Mouse (Mus musculus): ENCODE data around the gene Kcmf1. TPM values are rescaled to one million over a fixed set of nuclear protein-coding genes. Genes with fewer than 3 reads are reported as not detected.
"Not testable (repeated sequence)": the region's sequence is repeated elsewhere in the genome, so short reads cannot be mapped to it uniquely, and the experiment has no call there.

Gene Kcmf1
- polyA plus RNA-seq, 1 experiment from 2014 or later, result 25.6 TPM

DNA sequence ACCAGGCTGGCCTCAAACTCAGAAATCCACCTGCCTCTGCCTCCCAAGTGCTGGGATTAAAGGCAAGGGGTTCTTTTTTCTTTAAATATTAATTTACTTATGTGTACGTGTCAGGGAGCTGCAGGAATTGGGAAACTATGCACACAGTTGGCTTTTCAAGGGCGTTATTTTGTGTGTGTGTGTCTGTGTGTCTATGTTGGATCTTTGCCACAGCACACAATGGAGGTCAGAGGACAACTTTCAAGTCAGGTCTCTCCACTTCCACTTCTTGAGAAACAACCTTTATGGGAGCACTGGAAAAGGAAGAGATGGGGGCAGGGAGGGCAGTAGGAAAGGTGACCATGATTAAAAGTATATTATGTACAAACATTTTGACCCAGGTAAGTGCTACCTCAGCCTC, 33.5 kb downstream of the Kcmf1 start:
- Histone ChIP-seq H3K27me3 (ENCODE audit: low read depth, poor library complexity, severe bottlenecking) (no peaks in the 10 kb centered on the region), H3K9me3 (replicated peaks) (no peaks in the 10 kb centered on the region)
- WGBS, result 91% methylated on average over 2 of the region's 2 CpGs

DNA sequence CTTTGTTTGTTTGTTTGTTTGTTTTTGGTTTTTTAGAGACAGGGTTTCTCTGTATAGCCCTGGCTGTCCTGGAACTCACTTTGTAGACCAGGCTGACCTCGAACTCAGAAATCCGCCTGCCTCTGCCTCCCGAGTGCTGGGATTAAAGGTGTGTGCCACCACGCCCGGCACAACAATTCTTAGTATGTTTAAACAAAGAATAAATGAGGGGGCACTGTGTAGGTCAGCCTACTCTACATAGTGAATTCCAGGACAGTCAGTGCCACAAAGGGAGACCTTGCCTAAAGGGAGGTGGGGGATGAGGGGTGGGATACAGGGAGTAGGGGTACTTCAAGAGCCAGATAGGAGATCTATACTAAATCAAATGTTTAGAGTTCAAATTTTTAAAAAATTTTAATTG, 37.1 kb downstream of the Kcmf1 start:
- H3K36me3 ChIP-seq, result peaks cover 46% of the 10 kb centered on the region
- not testable (repeated sequence) for H3K9me3 ChIP-seq (replicated peaks); DNase-seq (ENCODE audit: low spot score); H3K4me1 ChIP-seq; H3K4me3 ChIP-seq; H3K27me3 ChIP-seq (ENCODE audit: low read depth, poor library complexity, severe bottlenecking); H3K27ac ChIP-seq (replicated peaks)
- 94% methylated on average over 5 of the region's 5 CpGs for WGBS

More for the DNA sequence above, 33.5 kb downstream of the Kcmf1 start:
- Histone ChIP-seq H3K4me1 (peaks cover 18% of the 10 kb centered on the region), H3K4me3 (no peak overlapping the region), H3K36me3 (peaks cover 25% of the 10 kb centered on the region), H3K27ac (replicated peaks) (no peak overlapping the region)
- DNase-seq (ENCODE audit: low spot score), result no peak

- Histone ChIP-seq H3K27ac (replicated peaks) (no peak overlapping the region), H3K27me3 (ENCODE audit: low read depth, poor library complexity, severe bottlenecking) (no peaks in the 10 kb centered on the region), H3K4me1 (no peaks in the 10 kb centered on the region), H3K36me3 (peaks cover 98% of the 10 kb centered on the region), H3K9me3 (replicated peaks) (no peaks in the 10 kb centered on the region; the same call in 1 of the 2 replicates), H3K4me3 (no peak overlapping the region)
- DNase-seq (ENCODE audit: low spot score), result no peak
- whole genome bisulfite sequencing, result 95% methylated on average over 5 of the region's 5 CpGs
Measured at GRCm38 (mm10) chr6:72854256-72854655, 45.5 kb downstream of the Kcmf1 start.

- WGBS, result 89% methylated on average over 4 of the region's 4 CpGs
- H3K36me3 ChIP-seq, result peaks cover 98% of the 10 kb centered on the region
- H3K27me3 ChIP-seq (ENCODE audit: low read depth, poor library complexity, severe bottlenecking), result no peaks in the 10 kb centered on the region
- no peaks in the 10 kb centered on the region for H3K4me1 ChIP-seq
- no peak overlapping the region for H3K4me3 ChIP-seq
- no peaks in the 10 kb centered on the region; the same call in 1 of the 2 replicates for H3K9me3 ChIP-seq (replicated peaks)
- no peak for DNase-seq (ENCODE audit: low spot score)
- no peak overlapping the region for H3K27ac ChIP-seq (replicated peaks)
Measured at GRCm38 (mm10) chr6:72852180-72852579, 47.6 kb downstream of the Kcmf1 start.

DNA sequence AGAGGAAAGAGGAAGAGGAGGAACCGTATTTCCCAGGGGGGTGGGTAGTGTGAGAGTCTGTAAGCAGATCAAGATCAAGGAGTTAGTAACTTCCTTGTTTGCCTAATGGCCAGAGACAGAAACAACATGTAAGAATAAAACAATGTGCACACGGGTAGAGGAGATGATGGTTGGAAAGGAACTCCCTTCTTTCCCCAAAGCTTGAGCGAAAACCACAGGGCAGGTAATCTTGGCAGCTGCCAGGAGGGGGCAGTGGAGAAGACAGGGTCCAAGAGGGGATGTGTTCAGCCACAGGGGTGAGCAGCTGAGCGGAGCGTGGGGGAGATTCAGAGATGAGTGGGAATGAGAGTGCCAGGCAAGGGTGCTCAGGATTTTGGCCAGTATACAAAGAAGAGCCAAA, 48.1 kb downstream of the Kcmf1 start:
- Histone ChIP-seq H3K9me3 (replicated peaks) (no peaks in the 10 kb centered on the region; the same call in 1 of the 2 replicates), H3K4me1 (no peaks in the 10 kb centered on the region), H3K27ac (replicated peaks) (no peak overlapping the region), H3K36me3 (peaks cover 98% of the 10 kb centered on the region), H3K4me3 (no peak overlapping the region), H3K27me3 (ENCODE audit: low read depth, poor library complexity, severe bottlenecking) (no peaks in the 10 kb centered on the region)
- DNase-seq (ENCODE audit: low spot score), result peak; percentile 34
- WGBS, result 80% methylated on average over 5 of the region's 5 CpGs

DNA sequence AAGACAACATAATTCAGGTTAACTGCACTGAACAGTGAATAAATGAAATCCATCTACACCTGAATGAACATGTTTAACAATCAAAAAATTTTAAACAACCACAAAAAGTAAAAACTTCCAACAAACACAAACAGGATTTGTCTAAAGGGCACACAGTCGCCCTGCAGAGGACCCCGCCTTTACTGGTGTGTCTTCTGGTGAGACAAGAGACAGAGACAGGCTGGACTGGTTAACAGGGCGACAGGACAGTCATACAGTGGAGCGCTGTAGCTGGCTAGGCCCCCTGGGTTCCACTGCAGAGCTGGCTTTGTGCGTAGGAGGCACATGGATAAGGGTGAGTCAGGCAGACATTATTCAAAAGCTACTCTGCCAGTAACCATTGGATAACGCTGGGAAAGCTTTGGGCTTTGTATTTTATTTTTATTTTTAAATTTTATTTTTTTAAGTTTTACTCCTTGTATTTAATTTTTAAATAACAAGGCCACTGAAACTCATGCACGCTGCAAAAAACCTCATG, 57.7 kb downstream of the Kcmf1 start:
- Histone ChIP-seq H3K27me3 (ENCODE audit: low read depth, poor library complexity, severe bottlenecking) (no peaks in the 10 kb centered on the region), H3K4me1 (no peaks in the 10 kb centered on the region), H3K36me3 (peaks cover 73% of the 10 kb centered on the region), H3K27ac (replicated peaks) (no peak overlapping the region), H3K9me3 (replicated peaks) (no peaks in the 10 kb centered on the region), H3K4me3 (no peak overlapping the region)
- WGBS, result 94% methylated on average over 7 of the region's 7 CpGs
- no peak for DNase-seq (ENCODE audit: low spot score)

GRCm38 (mm10) chr6:72840867-72841780, 58.7 kb downstream of the Kcmf1 start:
- 92% methylated on average over 13 of the region's 13 CpGs for WGBS
- no peak for DNase-seq (ENCODE audit: low spot score)
- H3K27ac ChIP-seq (replicated peaks), result no peak overlapping the region
- peaks cover 64% of the 10 kb centered on the region for H3K36me3 ChIP-seq
- H3K4me3 ChIP-seq, result no peak overlapping the region
- no peaks in the 10 kb centered on the region for H3K9me3 ChIP-seq (replicated peaks)
- H3K4me1 ChIP-seq, result no peaks in the 10 kb centered on the region
- H3K27me3 ChIP-seq (ENCODE audit: low read depth, poor library complexity, severe bottlenecking), result no peaks in the 10 kb centered on the region

DNA sequence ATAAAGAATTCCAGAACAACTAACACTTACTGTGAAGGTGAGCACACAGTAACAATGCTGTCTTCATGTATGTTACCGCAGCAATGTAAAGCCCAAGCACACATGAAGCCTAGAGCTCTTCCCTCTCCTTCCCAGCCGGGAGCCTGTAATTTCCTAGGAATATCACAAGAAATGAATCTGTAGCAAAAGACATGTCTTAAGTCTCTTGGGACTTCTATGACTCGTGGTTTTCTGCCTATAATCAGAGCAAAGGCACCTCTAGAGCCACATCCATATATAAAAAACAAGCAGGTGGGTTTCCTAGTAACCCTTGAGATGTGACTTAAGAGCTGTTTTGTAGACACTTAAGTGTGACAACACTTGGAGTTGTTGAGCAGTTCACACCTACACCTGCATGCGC, 62.0 kb downstream of the Kcmf1 start:
- no peak overlapping the region for H3K27ac ChIP-seq (replicated peaks)
- 92% methylated on average over 4 of the region's 4 CpGs for WGBS
- no peak for DNase-seq (ENCODE audit: low spot score)

DNA sequence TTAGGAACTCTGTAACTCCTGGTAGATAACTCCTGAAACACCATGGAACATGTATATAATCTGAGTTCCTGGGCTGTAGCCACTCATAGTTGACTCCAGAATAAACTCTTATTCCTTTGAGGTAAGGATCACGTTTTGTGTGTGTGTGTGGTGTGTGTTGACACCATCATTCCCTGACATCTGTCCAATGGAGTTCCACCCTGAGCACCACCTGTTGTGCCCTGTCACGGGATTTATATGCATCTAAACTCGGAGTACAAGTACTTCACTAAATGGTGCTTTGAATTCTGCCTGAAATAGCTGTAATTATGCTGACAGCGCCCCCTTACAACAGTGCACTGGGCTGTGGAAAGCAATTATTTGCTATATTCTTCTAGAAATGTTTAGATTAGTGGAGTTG, 65.3 kb downstream of the Kcmf1 start:
- Histone ChIP-seq H3K27me3 (ENCODE audit: low read depth, poor library complexity, severe bottlenecking) (no peaks in the 10 kb centered on the region), H3K36me3 (peaks cover 2% of the 10 kb centered on the region; the same call in 1 of the 2 replicates), H3K9me3 (replicated peaks) (no peaks in the 10 kb centered on the region), H3K4me3 (no peak overlapping the region), H3K27ac (replicated peaks) (no peak overlapping the region), H3K4me1 (0 out of 2 replicates have a peak, but pooled peaks cover 4% of the 10 kb centered on the region)
- DNase-seq (ENCODE audit: low spot score), result no peak
- WGBS, result 71% methylated on average over 4 of the region's 4 CpGs

More for the DNA sequence above, 62.0 kb downstream of the Kcmf1 start:
- Histone ChIP-seq H3K27me3 (ENCODE audit: low read depth, poor library complexity, severe bottlenecking) (no peaks in the 10 kb centered on the region), H3K4me3 (no peak overlapping the region), H3K36me3 (peaks cover 30% of the 10 kb centered on the region), H3K4me1 (0 out of 2 replicates have a peak, but pooled peaks cover 4% of the 10 kb centered on the region), H3K9me3 (replicated peaks) (no peaks in the 10 kb centered on the region)

DNA sequence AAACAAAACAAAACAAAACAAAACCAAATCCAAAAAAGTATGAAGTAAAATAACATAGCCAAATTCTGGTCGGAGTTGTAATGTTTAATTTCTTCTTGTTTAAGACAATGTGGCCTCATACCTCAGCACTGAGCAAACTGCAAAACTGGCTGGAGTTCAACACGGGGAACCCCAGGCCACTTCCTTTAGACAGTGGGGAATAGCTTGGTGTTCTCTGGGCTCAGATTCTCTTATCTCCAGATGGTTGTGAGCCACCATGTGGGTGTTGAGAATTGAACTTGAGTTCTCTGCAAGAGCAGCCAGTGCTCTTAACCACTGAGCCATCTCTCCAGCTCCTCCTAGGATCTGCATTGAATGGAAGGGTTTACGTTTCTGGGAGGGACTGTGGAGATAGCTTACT, 67.9 kb downstream of the Kcmf1 start:
- Histone ChIP-seq H3K27ac (replicated peaks) (no peak overlapping the region), H3K27me3 (ENCODE audit: low read depth, poor library complexity, severe bottlenecking) (peaks cover 1% of the 10 kb centered on the region), H3K9me3 (replicated peaks) (0 out of 2 replicates have a peak, but pooled peaks cover 5% of the 10 kb centered on the region), H3K4me1 (0 out of 2 replicates have a peak, but pooled peaks cover 8% of the 10 kb centered on the region), H3K4me3 (no peak overlapping the region), H3K36me3 (no peaks in the 10 kb centered on the region)
- DNase-seq (ENCODE audit: low spot score), result no peak
- 57% methylated on average over 3 of the region's 3 CpGs for WGBS

- peak; percentile 80 for DNase-seq (ENCODE audit: low spot score)
- H3K4me1 ChIP-seq, result 0 out of 2 replicates have a peak, but pooled peaks cover 8% of the 10 kb centered on the region
- peaks cover 7% of the 10 kb centered on the region for H3K27me3 ChIP-seq (ENCODE audit: low read depth, poor library complexity, severe bottlenecking)
- H3K36me3 ChIP-seq, result no peaks in the 10 kb centered on the region
- no peak overlapping the region for H3K27ac ChIP-seq (replicated peaks)
- 33% methylated on average over 3 of the region's 3 CpGs for WGBS
- 0 out of 2 replicates have a peak, but pooled peaks cover 5% of the 10 kb centered on the region for H3K9me3 ChIP-seq (replicated peaks)
- H3K4me3 ChIP-seq, result no peak overlapping the region
Measured at GRCm38 (mm10) chr6:72831276-72831675, 68.5 kb downstream of the Kcmf1 start.

GRCm38 (mm10) chr6:72828857-72829256, 70.9 kb downstream of the Kcmf1 start:
- Histone ChIP-seq H3K27ac (replicated peaks) (no peak overlapping the region), H3K27me3 (ENCODE audit: low read depth, poor library complexity, severe bottlenecking) (peaks cover 11% of the 10 kb centered on the region), H3K9me3 (replicated peaks) (0 out of 2 replicates have a peak, but pooled peaks cover 5% of the 10 kb centered on the region), H3K36me3 (no peaks in the 10 kb centered on the region), H3K4me1 (peaks cover 22% of the 10 kb centered on the region), H3K4me3 (no peak overlapping the region)
- 80% methylated on average over 3 of the region's 3 CpGs for WGBS
- peak; percentile 30 for DNase-seq (ENCODE audit: low spot score)

- WGBS, result 20% methylated on average over 9 of the region's 9 CpGs
- not testable (repeated sequence) for H3K27ac ChIP-seq (replicated peaks); DNase-seq (ENCODE audit: low spot score); H3K9me3 ChIP-seq (replicated peaks); H3K36me3 ChIP-seq; H3K4me3 ChIP-seq
- peaks cover 22% of the 10 kb centered on the region for H3K4me1 ChIP-seq
- H3K27me3 ChIP-seq (ENCODE audit: low read depth, poor library complexity, severe bottlenecking), result peaks cover 11% of the 10 kb centered on the region
Measured at GRCm38 (mm10) chr6:72828037-72828436, 71.7 kb downstream of the Kcmf1 start.

Measured in midbrain, embryonic 10.5 days (tissue).